Mouse (Mus musculus): ENCODE measurements around the gene Runx2. TPM values are rescaled to one million over a fixed set of nuclear protein-coding genes. Genes with fewer than 3 reads are reported as not detected.

Runx2 gene
- total RNA-seq, 2 experiments from 2014 or later = 5.9 to 6.5 TPM

- no peak for DNase-seq (ENCODE audit: extremely low spot score in 1 of 2, low spot score in 2 of 2)
- intact Hi-C loops (cut with DNase I) = no loop called here
Observed at GRCm38 (mm10) chr17:44522906-44523305, 291.7 kb downstream of the Runx2 start.

- intact Hi-C loops (cut with DNase I) = no loop called here
- DNase-seq (ENCODE audit: extremely low spot score in 1 of 2, low spot score in 2 of 2) = no peak
Observed at GRCm38 (mm10) chr17:44520122-44521075, 294.2 kb downstream of the Runx2 start.

- no peak for DNase-seq (ENCODE audit: extremely low spot score in 1 of 2, low spot score in 2 of 2)
- intact Hi-C loops (cut with DNase I) = no loop called here
Observed at GRCm38 (mm10) chr17:44519356-44519755, 295.2 kb downstream of the Runx2 start.

- no peak for DNase-seq (ENCODE audit: extremely low spot score in 1 of 2, low spot score in 2 of 2)
- intact Hi-C loops (cut with DNase I) = no loop called here
Observed at GRCm38 (mm10) chr17:44518156-44518555, 296.4 kb downstream of the Runx2 start.

- intact Hi-C loops (cut with DNase I) = no loop called here
- DNase-seq (ENCODE audit: extremely low spot score in 1 of 2, low spot score in 2 of 2) = no peak
Observed at GRCm38 (mm10) chr17:44508198-44508715, 306.3 kb downstream of the Runx2 start.

GRCm38 (mm10) chr17:44507741-44508140 lies 306.9 kb downstream of the Runx2 start:
- intact Hi-C loops (cut with DNase I) = no loop called here
- DNase-seq (ENCODE audit: extremely low spot score in 1 of 2, low spot score in 2 of 2) = no peak

GRCm38 (mm10) chr17:44506524-44506923 lies 308.1 kb downstream of the Runx2 start:
- intact Hi-C loops (cut with DNase I) = no loop called here
- no peak for DNase-seq (ENCODE audit: extremely low spot score in 1 of 2, low spot score in 2 of 2)

- DNase-seq (ENCODE audit: extremely low spot score in 1 of 2, low spot score in 2 of 2) = no peak
- intact Hi-C loops (cut with DNase I) = no loop called here
Observed at GRCm38 (mm10) chr17:44504794-44505317, 309.7 kb downstream of the Runx2 start.

GRCm38 (mm10) chr17:44502176-44502575 lies 312.4 kb downstream of the Runx2 start:
- no peak for DNase-seq (ENCODE audit: extremely low spot score in 1 of 2, low spot score in 2 of 2)
- intact Hi-C loops (cut with DNase I) = no loop called here

GRCm38 (mm10) chr17:44500306-44500899 lies 314.2 kb downstream of the Runx2 start:
- peak in 1 of 2 experiments; percentile 53 for DNase-seq (ENCODE audit: extremely low spot score in 1 of 2, low spot score in 2 of 2)
- intact Hi-C loops (cut with DNase I) = no loop called here

- intact Hi-C loops (cut with DNase I) = no loop called here
- DNase-seq (ENCODE audit: extremely low spot score in 1 of 2, low spot score in 2 of 2) = no peak
Observed at GRCm38 (mm10) chr17:44490164-44490794, 324.3 kb downstream of the Runx2 start.

GRCm38 (mm10) chr17:44489346-44489745 lies 325.3 kb downstream of the Runx2 start:
- intact Hi-C loops (cut with DNase I) = no loop called here
- DNase-seq (ENCODE audit: extremely low spot score in 1 of 2, low spot score in 2 of 2) = no peak

- DNase-seq (ENCODE audit: extremely low spot score in 1 of 2, low spot score in 2 of 2) = no peak
- intact Hi-C loops (cut with DNase I) = no loop called here
Observed at GRCm38 (mm10) chr17:44487514-44488244, 326.9 kb downstream of the Runx2 start.

GRCm38 (mm10) chr17:44485337-44485736 lies 329.3 kb downstream of the Runx2 start:
- DNase-seq (ENCODE audit: extremely low spot score in 1 of 2, low spot score in 2 of 2) = no peak
- intact Hi-C loops (cut with DNase I) = no loop called here

- no peak for DNase-seq (ENCODE audit: extremely low spot score in 1 of 2, low spot score in 2 of 2)
- intact Hi-C loops (cut with DNase I) = no loop called here
Observed at GRCm38 (mm10) chr17:44479918-44480317, 334.7 kb downstream of the Runx2 start.

GRCm38 (mm10) chr17:44479491-44479890 lies 335.1 kb downstream of the Runx2 start:
- no peak for DNase-seq (ENCODE audit: extremely low spot score in 1 of 2, low spot score in 2 of 2)
- intact Hi-C loops (cut with DNase I) = no loop called here

GRCm38 (mm10) chr17:44475910-44476309 lies 338.7 kb downstream of the Runx2 start:
- DNase-seq (ENCODE audit: extremely low spot score in 1 of 2, low spot score in 2 of 2) = no peak
- intact Hi-C loops (cut with DNase I) = no loop called here

- intact Hi-C loops (cut with DNase I) = no loop called here
- no peak for DNase-seq (ENCODE audit: extremely low spot score in 1 of 2, low spot score in 2 of 2)
Observed at GRCm38 (mm10) chr17:44474280-44474679, 340.3 kb downstream of the Runx2 start.

- intact Hi-C loops (cut with DNase I) = no loop called here
- DNase-seq (ENCODE audit: extremely low spot score in 1 of 2, low spot score in 2 of 2) = no peak
Observed at GRCm38 (mm10) chr17:44472695-44473094, 341.9 kb downstream of the Runx2 start.
